Mouse (Mus musculus) neutrophil, adult 5-6 weeks (primary cell): ENCODE measurements around the gene Polr2c. TPM values are rescaled to one million over a fixed set of nuclear protein-coding genes. Genes with fewer than 3 reads are reported as not detected.
"Not testable (repeated sequence)": the region's sequence is repeated elsewhere in the genome, so short reads cannot be mapped to it uniquely, and the experiment has no call there.

Experiments
- ATAC-seq: fragments of 151-379, 151-347 bp; 2 replicates; pipeline ENCODE4 v1.8.0; 2017; ENCODE audit warnings: mild to moderate bottlenecking, moderate TSS enrichment; ENCODE audit not compliant: insufficient number of reproducible peaks, poor library complexity, low FRiP score, severe bottlenecking; ENCODE audit errors: extremely low read depth
- total RNA-seq: library from RNA; stranded (forward); fragments of 200-1000 nt; gene quantifications from 2 replicates; pipeline ENCODE4 v1.2.3, GENCODE M21; 2017

Polr2c gene
- total RNA-seq, 1 experiment from 2014 or later, result 38.9 TPM

GRCm38 (mm10) chr8:94836456-94837240 lies 20.6 kb upstream of the Polr2c start:
- no peak for ATAC-seq

- peak; percentile 98 for ATAC-seq
Measured at GRCm38 (mm10) chr8:94837662-94838574, 19.3 kb upstream of the Polr2c start, which contains the start of the genes Coq9 and Ciapin1. TSS of gene Coq9 (plus strand) at chr8:94838321. TSS of gene Ciapin1 (minus strand) at chr8:94838358.

GRCm38 (mm10) chr8:94838600-94838999 lies 18.6 kb upstream of the Polr2c start:
- ATAC-seq, result no peak

- no peak for ATAC-seq
Measured at GRCm38 (mm10) chr8:94841183-94841582, 16.1 kb upstream of the Polr2c start.

GRCm38 (mm10) chr8:94850049-94850448 lies 7.2 kb upstream of the Polr2c start:
- no peak for ATAC-seq

DNA sequence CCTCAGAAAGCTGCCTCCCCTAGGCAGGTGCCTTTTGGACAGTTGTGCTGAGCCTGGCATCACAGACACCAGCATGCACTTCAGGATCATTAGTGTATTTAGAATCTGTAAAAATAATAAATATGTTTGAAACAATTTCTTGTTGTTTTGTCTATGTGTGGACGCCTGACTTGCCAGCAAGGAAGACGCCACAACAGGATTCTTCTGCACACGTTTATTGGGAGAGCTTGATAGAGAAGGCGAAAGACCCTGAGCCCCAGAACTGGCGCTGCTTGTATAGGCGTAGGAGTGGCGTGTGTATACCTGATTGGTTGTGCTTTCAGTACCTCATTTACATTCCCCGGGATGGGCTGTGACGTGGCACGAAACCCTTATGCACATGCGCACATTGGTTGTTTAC lies 2.5 kb upstream of the Polr2c start:
- not testable (repeated sequence) for ATAC-seq

- no peak for ATAC-seq
Measured at GRCm38 (mm10) chr8:94857011-94857345, 272 bp upstream of the Polr2c start.

DNA sequence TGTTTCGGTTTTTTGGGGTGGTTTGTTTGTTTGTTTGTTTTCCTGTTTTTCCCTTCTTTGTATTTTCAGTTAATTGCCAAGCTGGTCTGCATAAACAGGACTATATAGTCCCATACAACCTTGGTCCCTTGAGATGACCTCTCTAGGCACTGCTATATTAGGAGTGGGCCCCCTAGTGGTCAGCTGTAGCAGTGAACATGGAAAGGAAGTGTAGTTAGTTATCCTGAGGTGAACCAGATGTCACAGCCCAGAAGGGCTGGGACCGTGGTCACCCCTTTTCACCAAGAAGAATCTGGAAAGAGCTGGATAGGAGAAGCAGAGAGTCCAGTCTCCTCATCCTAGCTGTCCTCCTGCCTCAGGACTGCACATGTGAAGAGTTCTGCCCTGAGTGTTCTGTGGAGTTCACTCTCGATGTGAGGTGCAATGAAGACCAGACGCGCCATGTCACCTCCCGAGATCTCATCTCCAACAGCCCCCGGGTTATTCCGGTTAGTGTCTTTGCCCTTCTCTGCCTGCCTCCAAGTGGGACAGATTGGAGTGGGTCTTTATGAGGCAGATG lies 4.2 kb downstream of the Polr2c start:
- ATAC-seq, result peak; percentile 58

DNA sequence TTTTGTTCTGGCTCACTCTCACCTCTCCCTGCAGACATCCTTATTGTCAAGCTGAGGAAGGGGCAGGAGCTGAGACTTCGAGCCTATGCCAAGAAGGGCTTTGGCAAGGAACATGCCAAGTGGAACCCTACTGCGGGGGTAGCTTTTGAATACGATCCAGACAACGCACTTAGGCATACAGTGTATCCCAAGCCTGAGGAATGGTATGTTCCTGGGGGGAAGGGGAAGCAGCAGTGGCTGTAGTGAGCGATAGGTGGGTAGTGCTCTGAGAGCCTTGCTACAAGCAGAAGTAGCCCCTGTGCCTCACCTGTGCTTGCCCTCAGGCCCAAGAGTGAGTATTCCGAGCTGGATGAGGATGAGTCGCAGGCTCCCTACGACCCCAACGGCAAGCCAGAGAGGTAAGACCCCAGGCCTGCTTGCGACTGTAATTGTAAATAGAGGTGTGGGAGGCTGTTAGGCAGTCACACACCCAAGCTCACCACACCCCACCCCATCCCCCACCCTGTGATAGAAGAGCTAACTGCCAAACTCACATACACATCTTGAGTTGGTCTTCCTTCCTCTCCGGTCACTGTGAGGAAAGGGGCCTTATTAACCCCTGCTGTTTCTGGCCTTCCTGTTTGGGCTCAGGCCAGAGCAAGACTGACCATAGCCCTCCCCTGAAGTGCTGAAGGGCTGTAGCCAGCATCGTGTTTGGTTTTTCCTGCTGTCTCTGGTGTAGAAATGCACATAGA lies 5.4 kb downstream of the Polr2c start:
- no peak for ATAC-seq

GRCm38 (mm10) chr8:94863897-94864673 lies 6.8 kb downstream of the Polr2c start:
- ATAC-seq, result no peak

DNA sequence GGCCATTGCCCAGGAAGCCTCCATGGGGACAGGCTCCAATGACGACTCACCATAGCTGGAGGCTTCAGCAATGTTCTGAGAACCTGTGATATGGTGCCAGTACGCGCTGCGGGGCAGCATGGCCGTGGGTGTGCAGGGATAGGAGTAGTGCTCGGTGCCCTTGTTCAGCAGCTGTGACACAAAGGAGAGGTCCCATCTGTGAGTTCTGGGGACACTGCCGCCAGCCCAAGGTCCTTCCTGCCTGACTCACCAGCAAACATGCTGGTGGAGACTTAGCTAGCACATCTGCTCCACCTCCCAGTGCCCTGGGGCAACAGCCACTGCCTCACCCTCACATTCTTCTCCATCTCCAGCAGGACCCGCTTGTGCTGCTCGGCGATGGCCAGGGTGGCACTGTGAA lies 8.0 kb downstream of the Polr2c start:
- no peak for ATAC-seq

DNA sequence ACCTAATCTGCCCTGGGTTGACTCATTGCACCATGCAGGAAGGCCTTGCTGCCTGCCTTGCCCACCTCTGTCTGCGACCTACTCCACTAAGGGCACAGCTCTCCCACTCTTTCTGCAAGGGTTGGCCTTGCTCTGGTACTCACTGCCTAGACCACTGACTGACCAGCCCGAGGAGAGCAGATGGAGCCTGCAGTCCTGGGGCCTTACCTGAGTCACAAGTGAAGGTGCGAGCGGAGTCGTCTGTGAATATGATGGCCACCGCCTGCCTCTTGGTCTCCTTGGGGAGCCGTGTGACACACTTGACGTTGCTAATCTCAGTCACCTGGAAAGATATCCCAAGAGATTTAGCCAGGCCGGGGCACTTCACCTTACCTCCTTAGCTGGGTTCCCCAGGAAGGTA lies 9.7 kb downstream of the Polr2c start:
- no peak for ATAC-seq

DNA sequence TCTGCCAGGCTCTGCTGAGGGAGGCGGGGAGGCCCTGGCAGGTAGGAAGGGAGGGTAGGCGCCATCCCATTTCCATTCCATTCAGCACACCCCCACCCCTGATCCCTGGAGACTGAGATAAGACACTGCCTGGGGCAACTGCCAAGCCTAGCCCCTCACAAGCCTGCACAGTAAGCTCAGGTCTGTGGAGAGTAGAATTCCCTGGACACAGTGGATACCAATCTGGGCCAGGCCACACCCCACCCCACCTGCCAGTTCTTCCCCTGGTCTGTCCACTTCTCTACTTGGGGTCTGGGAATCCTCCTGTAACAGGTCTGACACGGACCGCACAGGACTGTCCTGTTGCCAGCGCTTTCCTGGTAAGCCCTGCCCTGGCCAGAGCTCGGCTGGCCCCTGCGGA lies 11.9 kb downstream of the Polr2c start:
- ATAC-seq, result no peak

GRCm38 (mm10) chr8:94870003-94870402 lies 12.8 kb downstream of the Polr2c start:
- no peak for ATAC-seq

DNA sequence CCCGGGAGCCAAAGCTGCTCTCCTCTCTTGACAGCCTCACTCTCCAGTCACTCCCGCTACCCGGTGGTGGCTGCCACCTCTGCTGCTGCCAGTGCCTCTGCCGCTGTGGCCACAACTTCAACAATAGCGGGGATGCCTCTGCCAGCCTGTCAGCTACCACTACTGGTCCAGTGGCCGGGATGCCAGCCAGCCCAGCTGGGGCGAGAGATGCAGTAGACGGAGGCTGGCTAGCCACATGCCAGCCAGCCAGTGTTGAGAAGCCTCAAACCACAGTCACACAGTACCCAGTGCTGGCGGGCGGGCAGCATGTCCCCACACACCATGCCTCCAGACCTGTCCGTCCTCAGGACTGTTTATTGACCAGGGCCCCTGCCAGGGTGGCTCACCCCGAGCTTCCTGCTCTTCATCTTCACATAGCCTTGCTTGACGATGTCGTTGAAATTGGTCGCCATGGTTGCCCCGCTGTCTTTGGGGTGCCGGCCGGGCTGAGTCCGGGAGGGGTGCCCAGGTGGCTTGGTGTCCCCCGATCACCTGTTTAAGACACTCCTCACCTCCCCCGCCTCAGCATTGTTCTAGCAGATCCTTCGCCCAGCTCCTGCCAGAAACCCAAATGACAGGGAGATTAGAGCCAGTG lies 13.3 kb downstream of the Polr2c start:
- no peak for ATAC-seq

DNA sequence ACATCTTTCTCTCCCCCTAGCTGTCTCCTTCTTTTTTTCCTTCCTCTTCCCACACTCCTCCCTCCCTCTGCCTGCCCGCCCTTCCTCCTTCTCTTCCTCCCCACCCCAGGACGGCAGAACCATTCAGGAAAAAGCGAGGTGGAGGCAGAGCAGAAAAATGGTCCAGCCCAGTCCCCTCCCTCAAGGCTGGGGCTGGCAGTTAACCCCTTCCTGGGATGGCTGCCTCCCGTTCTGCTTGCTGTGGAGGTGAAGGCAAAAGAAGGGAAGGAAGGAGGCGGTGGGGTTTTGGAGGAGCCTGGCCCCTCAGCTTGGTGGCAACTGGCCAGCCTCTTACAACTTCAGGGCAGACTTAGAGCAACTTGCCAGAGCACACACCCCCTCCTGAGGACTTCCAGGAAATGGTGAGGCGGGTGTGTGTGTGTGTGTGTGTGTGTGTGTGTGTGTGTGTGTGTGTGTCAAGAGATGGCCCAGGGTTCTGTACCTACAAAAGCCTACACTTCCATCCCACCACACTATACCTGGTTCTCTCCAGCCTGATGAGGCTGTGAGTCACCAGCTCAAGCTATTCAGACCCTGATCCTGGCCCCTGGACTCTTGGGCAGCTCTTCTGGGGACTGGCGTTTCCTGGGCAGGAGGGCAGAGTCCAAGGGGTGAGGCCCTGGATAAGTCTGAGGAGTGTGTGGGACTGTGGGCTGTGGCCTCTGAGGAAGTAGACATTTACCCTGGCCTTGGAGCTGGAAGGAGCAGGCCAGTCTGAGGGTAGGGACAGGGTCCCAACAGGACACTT lies 14.1 kb downstream of the Polr2c start:
- ATAC-seq, result no peak

GRCm38 (mm10) chr8:94872156-94872555 lies 14.9 kb downstream of the Polr2c start:
- no peak for ATAC-seq
